Mouse (Mus musculus) testis, postnatal 10 days (tissue): ENCODE results near the gene Igfn1.

Experiments
- DNase-seq: peaks from one replicate; pipeline ENCODE4 v3.0.0; 2021; ENCODE audit warnings: low spot score

Gene Igfn1

GRCm38 (mm10) chr1:136007211-136008158 is 1.3 kb upstream of the Igfn1 start, which contains the start of gene Tmem9:
Gene Tmem9, plus strand, starts transcription at chr1:136008150.
- DNase-seq: peak; percentile 72

DNA sequence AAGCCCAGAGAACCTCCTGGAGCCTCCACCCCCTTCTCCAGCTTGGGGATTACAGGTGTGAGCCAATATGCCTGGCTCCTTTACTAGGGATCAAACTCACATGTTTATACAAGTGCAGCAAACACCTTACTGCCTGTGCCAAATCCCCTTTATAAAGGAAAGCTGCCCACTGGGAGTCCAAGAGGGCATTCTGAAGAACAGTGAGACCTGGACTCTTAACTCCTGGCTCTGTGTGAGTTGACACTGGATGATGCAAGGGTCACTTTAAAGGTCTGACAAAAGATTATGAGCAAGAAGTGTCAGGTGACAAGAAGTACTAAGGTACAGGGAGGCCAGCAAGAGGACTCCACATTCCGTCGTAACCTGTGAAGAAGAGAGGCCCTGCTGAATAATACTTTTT is 4.7 kb downstream of the Igfn1 start:
- DNase-seq: no peak

- no peak for DNase-seq
Observed at GRCm38 (mm10) chr1:135999720-136000287, 6.3 kb downstream of the Igfn1 start.

- no peak for DNase-seq
Observed at GRCm38 (mm10) chr1:135997537-135997936, 8.6 kb downstream of the Igfn1 start.

DNA sequence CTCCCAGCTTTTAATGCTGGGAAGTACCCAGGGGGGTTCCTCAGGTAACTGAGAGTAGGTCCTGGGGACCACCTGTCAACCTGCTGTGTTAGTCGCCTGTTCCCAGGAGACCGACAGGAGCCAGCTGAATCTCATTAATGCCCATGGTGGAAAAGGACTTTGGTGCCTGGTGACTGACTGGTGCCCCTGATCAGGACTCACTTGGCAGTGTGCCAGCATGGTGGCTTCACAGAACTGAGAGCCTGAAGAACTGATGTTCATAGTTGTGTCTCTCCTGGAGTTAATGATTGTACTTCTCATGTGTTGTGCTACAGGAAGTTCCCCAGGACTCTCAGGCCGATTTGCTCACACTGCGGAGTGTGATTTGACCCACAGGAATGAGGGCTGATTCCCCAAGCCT is 12.7 kb downstream of the Igfn1 start:
- peak; percentile 60 for DNase-seq

DNA sequence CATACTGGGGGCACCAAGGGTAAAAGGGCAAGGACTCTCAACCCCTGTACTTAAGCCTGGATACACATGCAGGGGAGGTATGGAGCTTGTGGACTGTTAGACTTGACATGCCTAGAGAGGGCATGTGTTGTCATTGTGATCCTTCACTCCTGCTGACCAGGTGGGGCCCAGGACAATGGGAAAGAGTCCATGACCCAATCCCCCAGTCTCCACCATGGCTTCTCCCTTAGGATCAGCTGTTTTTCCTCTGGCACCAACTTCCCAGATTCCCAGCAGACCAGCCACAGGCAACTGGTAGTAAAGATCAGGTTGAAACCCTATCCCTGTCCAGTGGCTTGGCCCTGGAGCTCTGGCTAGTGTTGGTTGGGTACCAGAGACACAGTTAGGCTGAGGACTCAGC is 16.3 kb downstream of the Igfn1 start:
- no peak for DNase-seq

DNA sequence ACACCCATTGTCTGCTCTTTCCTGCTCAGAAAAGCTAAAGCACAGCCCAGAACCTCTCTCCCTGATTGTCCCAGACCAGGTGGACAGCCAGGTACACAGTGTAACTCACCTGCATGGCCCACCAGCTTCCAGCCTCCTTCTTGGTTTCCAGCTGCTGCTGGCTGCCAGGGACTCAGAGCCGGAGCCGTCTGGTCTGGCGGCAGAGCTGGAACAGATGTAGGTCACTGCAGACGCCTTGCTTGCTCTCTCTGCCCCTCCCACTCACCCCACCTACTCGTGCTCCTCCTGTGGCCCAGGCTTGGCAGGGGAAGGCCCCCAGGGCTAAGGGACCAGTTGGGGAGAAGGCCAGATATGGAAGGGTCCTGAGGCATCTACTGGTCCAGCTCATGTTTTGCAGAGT is 22.0 kb downstream of the Igfn1 start:
- DNase-seq: no peak

GRCm38 (mm10) chr1:135972576-135972975 is 33.6 kb downstream of the Igfn1 start:
- no peak for DNase-seq

DNA sequence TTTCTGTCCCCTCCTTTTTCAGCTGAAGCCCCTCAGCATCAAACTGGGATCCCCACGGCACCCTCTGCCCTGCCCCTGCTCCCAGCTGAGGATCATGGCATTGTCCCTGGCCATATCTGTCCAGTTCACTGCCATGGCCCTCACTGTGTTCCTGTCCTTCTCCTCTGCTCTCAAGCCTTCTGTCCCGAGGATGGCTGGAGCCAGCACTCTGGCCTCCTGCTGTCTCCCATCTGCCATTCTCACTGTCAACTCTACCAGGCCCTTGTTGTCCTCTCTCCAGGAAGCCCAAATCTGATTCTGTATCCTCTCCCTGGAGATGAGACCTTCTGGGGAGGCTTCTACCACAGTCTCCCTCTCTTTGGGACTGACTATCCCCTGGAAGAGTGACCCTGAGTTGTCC is 35.7 kb downstream of the Igfn1 start:
- DNase-seq: no peak

DNA sequence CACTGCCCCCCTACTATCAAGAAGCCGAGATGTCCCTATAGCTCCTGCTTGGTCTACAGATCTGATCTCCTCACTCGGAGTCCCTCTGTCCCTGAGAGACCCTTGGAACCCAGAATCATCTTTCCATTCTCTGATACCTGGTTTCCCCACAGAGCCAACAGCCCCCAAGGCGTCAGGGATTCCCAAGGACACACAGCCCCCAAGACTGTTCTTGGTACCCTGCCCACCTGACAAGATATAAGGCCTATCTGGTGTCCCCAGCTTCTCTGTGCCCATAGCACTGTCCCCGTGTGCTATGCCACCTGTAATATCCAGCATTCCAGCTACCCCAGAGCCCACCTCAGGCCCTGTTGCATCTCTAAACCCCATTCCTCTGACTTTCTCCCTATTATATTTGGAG is 38.4 kb downstream of the Igfn1 start:
- DNase-seq: no peak

- no peak for DNase-seq
Observed at GRCm38 (mm10) chr1:135964561-135964960, 41.6 kb downstream of the Igfn1 start.

- no peak for DNase-seq
Observed at GRCm38 (mm10) chr1:135963177-135963576, 43.0 kb downstream of the Igfn1 start.

GRCm38 (mm10) chr1:135958483-135958882 is 47.7 kb downstream of the Igfn1 start:
- DNase-seq: no peak

- DNase-seq: no peak
Observed at GRCm38 (mm10) chr1:135948871-135949270, 57.3 kb downstream of the Igfn1 start.

DNA sequence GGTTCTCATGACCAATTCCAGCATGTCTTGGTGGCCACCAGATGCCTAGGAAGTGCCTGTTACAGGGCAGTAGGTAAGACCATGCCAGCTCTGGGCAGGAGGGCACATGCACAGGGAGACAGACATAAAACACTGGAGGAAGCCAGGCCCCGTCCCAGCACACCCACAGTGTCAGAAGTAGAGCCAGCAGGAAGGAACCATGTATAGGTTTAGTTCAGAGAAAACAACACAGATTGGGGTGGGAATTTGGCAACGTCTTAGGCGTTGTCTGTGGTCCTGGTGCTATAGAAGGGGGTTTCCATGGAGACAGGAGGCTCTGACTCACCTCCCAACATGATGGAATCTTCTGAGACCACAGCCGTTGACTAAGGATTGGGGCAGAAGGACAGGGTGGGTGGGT is 59.9 kb downstream of the Igfn1 start:
- DNase-seq: no peak

GRCm38 (mm10) chr1:135945711-135946110 is 60.4 kb downstream of the Igfn1 start:
- peak; percentile 66 for DNase-seq

GRCm38 (mm10) chr1:135944526-135945259 is 61.4 kb downstream of the Igfn1 start:
- DNase-seq: peak; percentile 92

- DNase-seq: no peak
Observed at GRCm38 (mm10) chr1:135943713-135944112, 62.4 kb downstream of the Igfn1 start.

DNA sequence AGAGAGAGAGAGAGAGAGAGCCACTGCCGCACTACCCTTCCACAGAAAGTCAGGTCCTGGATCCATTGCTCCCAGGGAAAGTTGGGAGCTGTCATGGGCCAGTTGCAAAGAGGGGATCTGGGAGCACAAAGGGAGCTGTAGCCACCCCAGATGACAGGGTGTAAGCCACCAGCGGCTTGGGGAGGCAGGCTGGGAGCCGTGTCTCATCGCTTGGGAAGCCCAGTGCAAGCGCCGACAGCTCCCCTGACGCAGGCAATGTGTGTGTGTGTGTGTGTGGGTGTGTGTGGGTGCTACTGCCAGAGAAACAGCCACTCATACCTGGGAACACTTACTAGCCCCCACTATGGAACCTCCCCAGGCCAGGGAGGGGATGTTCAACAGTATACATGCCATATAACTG is 64.0 kb downstream of the Igfn1 start:
- no peak for DNase-seq

GRCm38 (mm10) chr1:135941259-135942006 is 64.7 kb downstream of the Igfn1 start:
- DNase-seq: no peak

GRCm38 (mm10) chr1:135936091-135936490 is 70.1 kb downstream of the Igfn1 start:
- no peak for DNase-seq

DNA sequence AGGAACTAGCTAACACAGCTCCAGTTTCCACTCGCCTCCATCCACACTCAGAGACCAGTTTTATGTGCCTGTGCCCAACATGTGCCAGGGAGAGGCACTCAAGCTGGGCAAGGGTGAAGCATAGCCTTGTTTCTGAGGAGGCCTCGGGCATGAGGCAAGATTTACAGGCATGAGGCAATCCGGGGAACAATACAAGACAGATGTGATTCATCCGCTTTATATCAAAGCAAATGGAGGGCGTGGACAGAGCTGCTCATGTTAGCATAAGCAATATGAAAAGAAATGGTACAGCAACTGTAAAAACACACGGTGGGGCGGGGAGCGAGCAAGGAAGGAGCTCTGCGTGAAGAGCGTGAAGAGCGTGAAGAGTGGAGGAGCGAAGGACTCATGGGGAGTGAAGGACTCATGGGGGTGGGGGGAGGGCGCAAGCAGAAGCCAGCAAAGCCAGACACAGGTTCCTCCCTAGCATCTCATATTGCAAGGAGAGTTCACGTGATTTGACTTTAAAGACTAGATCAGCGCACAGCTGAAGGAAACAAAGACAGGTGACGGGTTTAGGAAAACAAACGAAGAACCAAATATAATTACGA is 72.3 kb downstream of the Igfn1 start:
- no peak for DNase-seq
